10 mouse cellular contexts compared by ENCODE assay signal in the genomic region with DNA sequence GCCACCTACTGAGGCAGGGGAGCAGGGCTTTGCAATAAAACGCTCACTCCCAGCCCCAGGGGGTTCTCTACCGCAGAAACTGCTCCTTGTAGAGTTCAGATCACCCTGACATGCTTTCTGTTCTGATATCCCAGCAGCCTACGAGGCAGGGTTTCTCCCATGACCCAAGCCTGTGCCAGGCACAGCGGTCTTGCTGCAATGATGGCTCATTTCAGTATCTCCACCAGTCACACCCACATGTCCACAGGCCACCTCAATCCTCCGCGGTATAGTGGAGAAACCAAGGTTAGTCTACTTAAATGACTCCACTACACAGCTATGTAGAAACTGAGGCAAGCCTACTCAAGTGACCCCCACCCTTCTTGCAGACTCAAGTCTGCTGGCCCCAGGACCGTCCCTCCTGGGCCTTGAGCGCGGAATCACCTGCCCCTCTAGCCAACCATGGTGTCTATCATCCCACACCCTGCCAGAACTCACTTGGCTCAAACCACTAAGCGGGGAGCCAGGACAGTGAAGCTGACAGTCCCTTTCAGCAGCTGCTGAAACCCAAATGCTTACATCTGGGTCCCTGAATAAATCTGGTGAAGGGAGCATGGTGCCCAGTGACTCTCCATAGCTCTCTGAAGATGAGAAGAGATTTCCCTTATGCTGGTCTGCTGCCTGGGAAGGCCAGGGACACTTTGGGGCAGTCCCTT. TPM values are rescaled to one million over a fixed set of nuclear protein-coding genes. Genes with fewer than 3 reads are reported as not detected.
A peak's percentile ranks its signal among the peaks of the same experiment; 100 is the strongest.
DNase-seq lines count a peak whose midpoint lies in the region; ATAC-seq lines count a peak whose summit lies in the region.
"Had no signal": no experiment of that assay in that cellular context is flagged by ENCODE, and none has a peak within 500 bp of the region (broad histone marks: within the 10 kb centered on the region; RNA-seq: fewer than 3 reads in every experiment).

No protein-coding gene starts in this region.

- H3K4me3 ChIP-seq in forebrain, embryonic 10.5 days: no peak overlapping the region
- H3K4me3 ChIP-seq in forebrain, embryonic 11.5 days (ENCODE audit: low read depth, low read length): no peak overlapping the region
- no peak overlapping the region for H3K4me3 ChIP-seq in limb, embryonic 11.5 days (ENCODE audit: low read depth, low read length)
- no peak overlapping the region for H3K4me3 ChIP-seq in stomach, embryonic 16.5 days (replicated peaks; ENCODE audit: low read length)

- ATAC-seq in forebrain, embryonic 11.5 days (replicated peaks; ENCODE audit: low FRiP score): no peak
- ATAC-seq in limb, embryonic 11.5 days (ENCODE audit: insufficient number of reproducible peaks, low FRiP score, low TSS enrichment, low read depth): no peak
- no peak for ATAC-seq in stomach, embryonic 16.5 days (ENCODE audit: insufficient read depth, low FRiP score)

- peaks cover 48% of the 10 kb centered on the region for H3K27me3 ChIP-seq in forebrain, embryonic 10.5 days (ENCODE audit: poor library complexity, severe bottlenecking)
- H3K27me3 ChIP-seq in forebrain, embryonic 11.5 days (ENCODE audit: control insufficient read depth, insufficient read depth, low read length): peaks cover 10% of the 10 kb centered on the region; the same call in 1 of the 2 replicates
- H3K27me3 ChIP-seq in limb, embryonic 11.5 days (ENCODE audit: control insufficient read depth, insufficient read depth, low read length): 0 out of 2 replicates have a peak, but pooled peaks cover 5% of the 10 kb centered on the region
- no peaks in the 10 kb centered on the region for H3K27me3 ChIP-seq in stomach, embryonic 16.5 days (ENCODE audit: control insufficient read depth, insufficient read depth, low read length)

- peak overlapping the region; percentile 53; the same call in 1 of the 2 replicates for H3K27ac ChIP-seq in forebrain, embryonic 10.5 days
- H3K27ac ChIP-seq in forebrain, embryonic 11.5 days (ENCODE audit: low read depth, low read length): no peak overlapping the region
- H3K27ac ChIP-seq in limb, embryonic 11.5 days (replicated peaks; ENCODE audit: low read depth, low read length): 0 out of 2 replicates have a peak overlapping the region, but pooled peaks have one; percentile 14
- peak overlapping the region; percentile 59; the same call in 1 of the 2 replicates for H3K27ac ChIP-seq in stomach, embryonic 16.5 days (ENCODE audit: low read length)

- no peak for DNase-seq in forebrain, embryonic 10.5 days (ENCODE audit: extremely low spot score, low spot score)
- DNase-seq in forebrain, embryonic 11.5 days (ENCODE audit: low spot score): no peak
- peak; percentile 33 for DNase-seq in lung, postnatal 14 days
- DNase-seq in lung, postnatal 10 days: no peak
- DNase-seq in limb, embryonic 11.5 days (ENCODE audit: low spot score): no peak
- DNase-seq in left cerebral cortex, postnatal 36 days (ENCODE audit: low spot score in 2 of 2): no peak
- no peak for DNase-seq in left cerebral cortex, adult 9 months (ENCODE audit: low spot score in 2 of 2)

- H3K9me3 ChIP-seq in forebrain, embryonic 10.5 days: no peaks in the 10 kb centered on the region
- no peaks in the 10 kb centered on the region for H3K9me3 ChIP-seq in forebrain, embryonic 11.5 days (ENCODE audit: control insufficient read depth, low read length)
- H3K9me3 ChIP-seq in limb, embryonic 11.5 days (ENCODE audit: control insufficient read depth, low read length): no peaks in the 10 kb centered on the region
- H3K9me3 ChIP-seq in stomach, embryonic 16.5 days (replicated peaks; ENCODE audit: control insufficient read depth, low read length): no peaks in the 10 kb centered on the region

- H3K36me3 ChIP-seq in forebrain, embryonic 10.5 days (replicated peaks): no peaks in the 10 kb centered on the region
- no peaks in the 10 kb centered on the region for H3K36me3 ChIP-seq in forebrain, embryonic 11.5 days (ENCODE audit: control insufficient read depth, insufficient read depth, low read length)
- H3K36me3 ChIP-seq in limb, embryonic 11.5 days (ENCODE audit: control insufficient read depth, insufficient read depth, low read length): no peaks in the 10 kb centered on the region
- H3K36me3 ChIP-seq in stomach, embryonic 16.5 days (ENCODE audit: control insufficient read depth, insufficient read depth, low read length): no peaks in the 10 kb centered on the region

- WGBS in forebrain, embryonic 10.5 days: 83% methylated on average over 10 of the region's 10 CpGs
- 87% methylated on average over 10 of the region's 10 CpGs for WGBS in forebrain, embryonic 11.5 days
- WGBS in limb, embryonic 11.5 days: 78% methylated on average over 10 of the region's 10 CpGs
- WGBS in stomach, embryonic 16.5 days: 72% methylated on average over 10 of the region's 10 CpGs

- no peak overlapping the region for H3K4me2 ChIP-seq in forebrain, embryonic 11.5 days (ENCODE audit: low read depth, low read length, severe bottlenecking)
- H3K4me2 ChIP-seq in limb, embryonic 11.5 days (ENCODE audit: low read depth, severe bottlenecking): no peak overlapping the region
- peak overlapping the region; percentile 3; the same call in 1 of the 2 replicates for H3K4me2 ChIP-seq in stomach, embryonic 16.5 days (ENCODE audit: low read depth, low read length)

- peaks cover 75% of the 10 kb centered on the region for H3K4me1 ChIP-seq in forebrain, embryonic 10.5 days
- peaks cover 12% of the 10 kb centered on the region; the same call in 1 of the 2 replicates for H3K4me1 ChIP-seq in forebrain, embryonic 11.5 days (replicated peaks; ENCODE audit: control insufficient read depth, insufficient read depth, low read length)
- peaks cover 33% of the 10 kb centered on the region for H3K4me1 ChIP-seq in limb, embryonic 11.5 days (ENCODE audit: control insufficient read depth, insufficient read depth, low read length)
- peaks cover 56% of the 10 kb centered on the region for H3K4me1 ChIP-seq in stomach, embryonic 16.5 days (ENCODE audit: control insufficient read depth, insufficient read depth, low read length)

- H3K9ac ChIP-seq in forebrain, embryonic 11.5 days (ENCODE audit: low read length): no peak overlapping the region
- no peak overlapping the region for H3K9ac ChIP-seq in limb, embryonic 11.5 days (ENCODE audit: low read length)
- H3K9ac ChIP-seq in stomach, embryonic 16.5 days (ENCODE audit: low read length): no peak overlapping the region

- intact Hi-C loops in left cerebral cortex, postnatal 36 days (cut with DNase I): no loop called here

RNA-seq across cellular contexts. Expression of a gene that starts 6.1 kb away (rescaled TPM):
- polyA plus RNA-seq in forebrain, embryonic 10.5 days (2016; fragmentation: Nextera tagmentation; extraction: Ambion mirVana): 3.5 and 4.0 TPM in 2 replicates
- 2.5 and 2.7 TPM in 2 replicates for polyA plus RNA-seq in forebrain, embryonic 11.5 days (2014; fragmentation: Nextera tagmentation; extraction: Ambion mirVana)
- polyA plus RNA-seq in limb, embryonic 11.5 days (2014; fragmentation: Nextera tagmentation; extraction: Ambion mirVana): 3.1 and 3.9 TPM in 2 replicates
- 8.2 and 9.3 TPM in 2 replicates for polyA plus RNA-seq in stomach, embryonic 16.5 days (2015; fragmentation: Nextera tagmentation; extraction: Ambion mirVana)
- 1 to 10 TPM in 1 of 2 experiments, under 1 TPM in 1; 0.84 to 1.9 TPM for total RNA-seq in left cerebral cortex, postnatal 36 days (2021)

RNA-seq across cellular contexts. Expression of a gene that starts 32.6 kb away (rescaled TPM):
- 0.62 and 1.1 TPM in 2 replicates for polyA plus RNA-seq in forebrain, embryonic 10.5 days (2016; fragmentation: Nextera tagmentation; extraction: Ambion mirVana)
- polyA plus RNA-seq in forebrain, embryonic 11.5 days (2014; fragmentation: Nextera tagmentation; extraction: Ambion mirVana): 0.23 and 0.67 TPM in 2 replicates
- 0.95 and 0.97 TPM in 2 replicates for polyA plus RNA-seq in limb, embryonic 11.5 days (2014; fragmentation: Nextera tagmentation; extraction: Ambion mirVana)
- polyA plus RNA-seq in stomach, embryonic 16.5 days (2015; fragmentation: Nextera tagmentation; extraction: Ambion mirVana): 1.1 and 1.6 TPM in 2 replicates
- 1 to 10 TPM; 4.3 to 6.2 TPM for total RNA-seq in left cerebral cortex, postnatal 36 days (2021)

RNA-seq across cellular contexts. Expression of a gene that starts 33.4 kb away (rescaled TPM):
- 2.5 and 2.9 TPM in 2 replicates for polyA plus RNA-seq in forebrain, embryonic 10.5 days (2016; fragmentation: Nextera tagmentation; extraction: Ambion mirVana)
- polyA plus RNA-seq in forebrain, embryonic 11.5 days (2014; fragmentation: Nextera tagmentation; extraction: Ambion mirVana): 1.7 TPM in 2 replicates
- polyA plus RNA-seq in limb, embryonic 11.5 days (2014; fragmentation: Nextera tagmentation; extraction: Ambion mirVana): 2.3 and 2.8 TPM in 2 replicates
- polyA plus RNA-seq in stomach, embryonic 16.5 days (2015; fragmentation: Nextera tagmentation; extraction: Ambion mirVana): 19.6 and 24.8 TPM in 2 replicates
- total RNA-seq in left cerebral cortex, postnatal 36 days (2021): 10 to 100 TPM; 44.2 TPM

RNA-seq across cellular contexts. Expression of a gene that starts 34.5 kb away (rescaled TPM):
- not detected in 2 replicates for polyA plus RNA-seq in forebrain, embryonic 10.5 days (2016; fragmentation: Nextera tagmentation; extraction: Ambion mirVana)
- polyA plus RNA-seq in forebrain, embryonic 11.5 days (2014; fragmentation: Nextera tagmentation; extraction: Ambion mirVana): not detected in 2 replicates
- polyA plus RNA-seq in limb, embryonic 11.5 days (2014; fragmentation: Nextera tagmentation; extraction: Ambion mirVana): 0.28 TPM in 1 of 2 replicates, not detected in the other
- polyA plus RNA-seq in stomach, embryonic 16.5 days (2015; fragmentation: Nextera tagmentation; extraction: Ambion mirVana): not detected in 2 replicates
- under 1 TPM; 0.62 to 0.97 TPM for total RNA-seq in left cerebral cortex, postnatal 36 days (2021)
- polyA plus RNA-seq: C2C12; forebrain, embryonic 16.5 days had no signal

RNA-seq across cellular contexts. Expression of a gene that starts 39.5 kb away (rescaled TPM):
- 9.2 and 10.5 TPM in 2 replicates for polyA plus RNA-seq in forebrain, embryonic 10.5 days (2016; fragmentation: Nextera tagmentation; extraction: Ambion mirVana)
- 23.5 and 25.9 TPM in 2 replicates for polyA plus RNA-seq in forebrain, embryonic 11.5 days (2014; fragmentation: Nextera tagmentation; extraction: Ambion mirVana)
- 19.4 and 24.1 TPM in 2 replicates for polyA plus RNA-seq in limb, embryonic 11.5 days (2014; fragmentation: Nextera tagmentation; extraction: Ambion mirVana)
- polyA plus RNA-seq in stomach, embryonic 16.5 days (2015; fragmentation: Nextera tagmentation; extraction: Ambion mirVana): 4.8 and 5.1 TPM in 2 replicates
- 100 to 1,000 TPM; 121 to 126 TPM for total RNA-seq in left cerebral cortex, postnatal 36 days (2021)
